Mouse (Mus musculus) testis, adult 10 weeks (tissue): Measurements from ENCODE around the gene Olfr1231. TPM values are rescaled to one million over a fixed set of nuclear protein-coding genes. Genes with fewer than 3 reads are reported as not detected.

ENCODE experiments used
- polyA plus RNA-seq: library from polyadenylated mRNA; stranded (reverse); fragments of 350-450 nt; fragmentation: Illumina TruSeq; extraction: RNeasy Lipid Tissue Mini Kit (QIAGEN cat#74804); gene quantifications from one replicate; pipeline ENCODE4 v1.2.3, GENCODE M21; 2014; ENCODE audit warnings: low read depth, low replicate concordance

Gene Olfr1231
- not detected for polyA plus RNA-seq

DNA sequence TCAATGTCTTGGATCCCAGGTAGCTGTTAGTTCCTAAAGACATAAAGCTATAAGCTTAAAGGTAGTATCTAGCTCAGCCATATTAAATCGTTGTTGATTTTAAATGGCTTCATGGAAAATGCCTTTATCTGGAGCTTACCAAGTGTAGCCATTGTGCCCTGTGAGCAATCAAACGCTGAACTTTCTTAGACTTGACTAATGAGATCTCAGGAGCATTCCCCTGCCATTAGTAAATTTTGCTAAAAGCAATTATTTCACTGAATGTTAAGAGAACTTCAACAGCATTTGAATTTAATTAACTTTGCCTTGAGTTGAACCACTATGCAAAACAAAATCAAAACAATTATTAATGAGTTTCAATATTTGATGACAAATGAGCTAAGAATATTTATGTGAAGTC lies at the start of gene Olfr1231:
Gene Olfr1231, minus strand, starts transcription at position 101 of the 400 bp plus-strand sequence.

GRCm38 (mm10) chr2:89342298-89342697 lies 35.4 kb upstream of the Olfr1231 start, which contains the start of gene Olfr1233:
Olfr1233 (minus strand) TSS chr2:89342398.

GRCm38 (mm10) chr2:89329575-89329974 lies 22.7 kb upstream of the Olfr1231 start, which contains the start of gene Olfr1232:
Olfr1232 (minus strand) TSS chr2:89329675.

DNA sequence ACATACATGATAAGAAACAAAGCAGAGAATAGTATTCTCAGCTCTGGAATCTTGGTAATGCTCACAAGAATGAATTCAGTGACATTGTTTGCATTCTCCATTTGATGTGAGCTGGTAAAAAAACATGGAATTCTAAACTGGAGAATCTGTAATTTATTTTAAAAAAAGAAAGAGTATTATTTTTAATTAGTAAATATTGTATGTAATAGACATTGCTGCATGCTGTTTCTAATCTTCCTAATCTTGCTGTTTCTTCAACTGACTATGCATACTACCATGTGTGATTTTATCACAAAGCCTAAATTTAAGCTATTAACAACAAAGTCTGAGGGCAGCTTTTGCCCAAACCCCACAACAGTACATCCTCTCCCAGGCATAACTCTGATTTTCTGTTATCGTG lies 9.7 kb downstream of the Olfr1231 start, which contains the start of gene Olfr1230:
Gene Olfr1230, minus strand, starts transcription at position 101 of the 400 bp plus-strand sequence.

DNA sequence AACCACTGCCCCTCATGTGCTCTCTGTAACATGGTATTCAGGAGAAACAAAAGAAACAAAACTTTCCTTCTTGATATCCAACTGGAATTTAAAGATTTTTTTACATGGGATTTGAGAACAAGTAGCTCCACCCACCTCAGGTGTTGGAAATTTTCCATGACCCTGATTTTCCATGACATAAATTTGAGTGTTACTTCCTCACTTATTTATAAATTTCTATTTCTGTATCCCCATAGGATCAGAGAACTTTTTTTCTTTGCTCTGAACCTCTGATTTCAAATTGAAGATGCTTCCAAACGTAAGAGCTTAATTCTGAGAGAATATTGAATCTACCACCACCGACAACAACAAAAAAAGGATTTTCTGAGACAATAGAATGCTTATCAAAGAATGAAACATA lies 19.0 kb downstream of the Olfr1231 start, which contains the start of gene Olfr1229:
Gene Olfr1229, minus strand, starts transcription at position 101 of the 400 bp plus-strand sequence.

DNA sequence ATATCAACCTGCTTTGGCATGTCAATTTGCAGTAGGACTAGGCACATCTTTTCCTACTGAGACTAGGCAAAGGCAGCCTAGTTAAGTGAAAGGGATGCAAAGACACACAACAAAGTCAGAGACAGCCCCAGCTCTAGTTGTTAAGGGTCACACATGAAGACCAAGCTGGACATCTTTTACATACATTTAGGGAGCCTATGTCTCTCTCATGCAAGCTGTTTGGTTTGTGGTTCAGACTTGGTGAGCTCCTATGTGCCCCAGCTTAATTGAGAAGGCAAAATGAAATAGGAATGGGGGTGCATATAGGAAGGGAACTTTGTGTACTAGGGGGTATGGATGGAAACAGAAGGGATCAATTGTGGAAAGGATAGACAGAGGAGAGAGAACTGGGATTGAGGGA lies 52.9 kb downstream of the Olfr1231 start, which contains the start of gene Olfr1228:
Gene Olfr1228, minus strand, starts transcription at position 101 of the 400 bp plus-strand sequence.

Other genes starting within 250 kb of the Olfr1231 start
- gene Olfr1218, start 245.9 kb downstream of the Olfr1231 start, polyA plus RNA-seq, result not detected
- 0.07 TPM for gene Olfr1219, start 223.6 kb downstream of the Olfr1231 start, polyA plus RNA-seq
- gene Olfr1220, start 200.2 kb downstream of the Olfr1231 start, polyA plus RNA-seq, result 0.07 TPM
- gene Olfr1221, start 189.8 kb downstream of the Olfr1231 start, polyA plus RNA-seq, result not detected
- not detected for gene Olfr1222, start 174.0 kb downstream of the Olfr1231 start, polyA plus RNA-seq
- gene Olfr1223, start 155.5 kb downstream of the Olfr1231 start, polyA plus RNA-seq, result not detected
- gene Olfr1224-ps1, start 143.0 kb downstream of the Olfr1231 start, polyA plus RNA-seq, result not detected
- not detected for gene Olfr1225, start 132.4 kb downstream of the Olfr1231 start, polyA plus RNA-seq
- gene Olfr1226, start 107.0 kb downstream of the Olfr1231 start, polyA plus RNA-seq, result 0.07 TPM
- not detected for gene Olfr1228, start 53.0 kb downstream of the Olfr1231 start, polyA plus RNA-seq
- not detected for gene Olfr1229, start 19.1 kb downstream of the Olfr1231 start, polyA plus RNA-seq
- gene Olfr1230, start 9.8 kb downstream of the Olfr1231 start, polyA plus RNA-seq, result not detected
- gene Olfr1232, start 22.6 kb upstream of the Olfr1231 start, polyA plus RNA-seq, result not detected
- gene Olfr1233, start 35.3 kb upstream of the Olfr1231 start, polyA plus RNA-seq, result 0.10 TPM
- gene Olfr1234, start 57.8 kb upstream of the Olfr1231 start, polyA plus RNA-seq, result not detected
- not detected for gene Olfr1238, start 102.6 kb upstream of the Olfr1231 start, polyA plus RNA-seq
- gene Olfr1239, start 113.3 kb upstream of the Olfr1231 start, polyA plus RNA-seq, result not detected
- not detected for gene Olfr1240, start 135.9 kb upstream of the Olfr1231 start, polyA plus RNA-seq
- not detected for gene Olfr1241, start 180.1 kb upstream of the Olfr1231 start, polyA plus RNA-seq
- not detected for gene Olfr1242, start 191.3 kb upstream of the Olfr1231 start, polyA plus RNA-seq
- gene Olfr1243, start 224.4 kb upstream of the Olfr1231 start, polyA plus RNA-seq, result not detected